ENCODE assay signal across 10 mouse cellular contexts in genomic region chr17:57070272-57070671, GRCm38 (mm10). TPM values are rescaled to one million over a fixed set of nuclear protein-coding genes. Genes with fewer than 3 reads are reported as not detected.
A peak's percentile ranks its signal among the peaks of the same experiment; 100 is the strongest.
DNase-seq lines count a peak whose midpoint lies in the region; ATAC-seq and TF ChIP-seq lines count a peak whose summit lies in the region.
"Had no signal": no experiment of that assay in that cellular context is flagged by ENCODE, and none has a peak within 500 bp of the region (broad histone marks: within the 10 kb centered on the region; RNA-seq: fewer than 3 reads in every experiment).

No protein-coding gene starts in this region.

- H3K4me3 ChIP-seq in lung, postnatal 0 days (ENCODE audit: low read depth, low read length) = no peak overlapping the region
- peak overlapping the region; percentile 20; the same call in 1 of the 2 replicates for H3K4me3 ChIP-seq in hindbrain, embryonic 12.5 days
- peak overlapping the region; percentile 13 for H3K4me3 ChIP-seq in midbrain, embryonic 15.5 days

- 11% methylated on average over 9 of the region's 9 CpGs for WGBS in lung, postnatal 0 days
- 14% methylated on average over 9 of the region's 9 CpGs for whole genome bisulfite sequencing in hindbrain, embryonic 12.5 days
- 17% methylated on average over 9 of the region's 9 CpGs for WGBS in midbrain, embryonic 15.5 days

- no peak for TF ChIP-seq EP300 in lung, postnatal 0 days (IDR thresholded peaks at IDR 0.05)

- peak; percentile 19 for ATAC-seq in lung, postnatal 0 days
- 0 out of 2 replicates have a peak, but pooled peaks have one; percentile 49 for ATAC-seq in hindbrain, embryonic 12.5 days (ENCODE audit: low FRiP score)
- no peak for ATAC-seq in midbrain, embryonic 15.5 days (replicated peaks)
- ATAC-seq: activated CD4-positive, CD25-positive, alpha-beta regulatory T cell, adult 4 months had no signal

- TF ChIP-seq CTCF in lung, postnatal 0 days (IDR thresholded peaks at IDR 0.05) = no peak

- H3K27ac ChIP-seq in lung, postnatal 0 days (ENCODE audit: low read length) = no peak overlapping the region
- no peak overlapping the region for H3K27ac ChIP-seq in hindbrain, embryonic 12.5 days
- H3K27ac ChIP-seq in midbrain, embryonic 15.5 days = no peak overlapping the region
- H3K27ac ChIP-seq: macrophage had no signal

- no peaks in the 10 kb centered on the region for H3K36me3 ChIP-seq in lung, postnatal 0 days (ENCODE audit: insufficient read depth, low read length)
- H3K36me3 ChIP-seq in hindbrain, embryonic 12.5 days = no peaks in the 10 kb centered on the region
- no peaks in the 10 kb centered on the region for H3K36me3 ChIP-seq in midbrain, embryonic 15.5 days (replicated peaks)

- H3K9ac ChIP-seq in lung, postnatal 0 days (replicated peaks; ENCODE audit: low read depth) = no peak overlapping the region
- peak overlapping the region; percentile 32 for H3K9ac ChIP-seq in hindbrain, embryonic 12.5 days
- no peak overlapping the region for H3K9ac ChIP-seq in midbrain, embryonic 15.5 days

- H3K9me3 ChIP-seq in lung, postnatal 0 days (ENCODE audit: low read length) = no peaks in the 10 kb centered on the region
- H3K9me3 ChIP-seq in hindbrain, embryonic 12.5 days (replicated peaks) = no peaks in the 10 kb centered on the region
- no peaks in the 10 kb centered on the region for H3K9me3 ChIP-seq in midbrain, embryonic 15.5 days

- no peaks in the 10 kb centered on the region for H3K27me3 ChIP-seq in lung, postnatal 0 days (replicated peaks; ENCODE audit: insufficient read depth, low read length)
- H3K27me3 ChIP-seq in hindbrain, embryonic 12.5 days = peaks cover 6% of the 10 kb centered on the region
- H3K27me3 ChIP-seq in midbrain, embryonic 15.5 days (replicated peaks) = 0 out of 2 replicates have a peak, but pooled peaks cover under 1% of the 10 kb centered on the region

- no peaks in the 10 kb centered on the region for H3K4me1 ChIP-seq in lung, postnatal 0 days (ENCODE audit: insufficient read depth, low read depth, low read length)
- peaks cover 12% of the 10 kb centered on the region for H3K4me1 ChIP-seq in hindbrain, embryonic 12.5 days
- no peaks in the 10 kb centered on the region for H3K4me1 ChIP-seq in midbrain, embryonic 15.5 days

- no peak overlapping the region for H3K4me2 ChIP-seq in lung, postnatal 0 days (replicated peaks; ENCODE audit: low read depth, low read length)
- peak overlapping the region; percentile 38 for H3K4me2 ChIP-seq in hindbrain, embryonic 12.5 days (replicated peaks)
- peak overlapping the region; percentile 33 for H3K4me2 ChIP-seq in midbrain, embryonic 15.5 days

- DNase-seq in lung, postnatal 0 days (ENCODE audit: low spot score) = no peak
- DNase-seq in lung, postnatal 36 days = no peak
- DNase-seq in right cerebral cortex, postnatal 25 days = no peak
- DNase-seq in cerebellum, adult 11-12 months = no peak
- no peak for DNase-seq in testis, postnatal 14 days (ENCODE audit: low spot score)

RNA-seq across cellular contexts. Expression of gene Dennd1c, which starts 8.0 kb away (rescaled TPM):
- polyA plus RNA-seq in lung, postnatal 0 days (2015; fragmentation: Nextera tagmentation; extraction: Ambion mirVana) = 5.7 and 6.0 TPM in 2 replicates
- 3.2 and 3.7 TPM in 2 replicates for polyA plus RNA-seq in hindbrain, embryonic 12.5 days (2016; fragmentation: Nextera tagmentation; extraction: Ambion mirVana)
- 5.8 TPM in 2 replicates for polyA plus RNA-seq in midbrain, embryonic 15.5 days (2015; fragmentation: Nextera tagmentation; extraction: Ambion mirVana)

RNA-seq across cellular contexts. Expression of gene Slc25a23, which starts 10.6 kb away (rescaled TPM):
- polyA plus RNA-seq in lung, postnatal 0 days (2015; fragmentation: Nextera tagmentation; extraction: Ambion mirVana) = 5.8 and 5.9 TPM in 2 replicates
- polyA plus RNA-seq in hindbrain, embryonic 12.5 days (2016; fragmentation: Nextera tagmentation; extraction: Ambion mirVana) = 18.7 and 22.5 TPM in 2 replicates
- polyA plus RNA-seq in midbrain, embryonic 15.5 days (2015; fragmentation: Nextera tagmentation; extraction: Ambion mirVana) = 42.5 TPM in 2 replicates

RNA-seq across cellular contexts. Expression of gene Crb3, which starts 11.4 kb away (rescaled TPM):
- 119 and 120 TPM in 2 replicates for polyA plus RNA-seq in lung, postnatal 0 days (2015; fragmentation: Nextera tagmentation; extraction: Ambion mirVana)
- polyA plus RNA-seq in hindbrain, embryonic 12.5 days (2016; fragmentation: Nextera tagmentation; extraction: Ambion mirVana) = 2.7 and 3.8 TPM in 2 replicates
- polyA plus RNA-seq in midbrain, embryonic 15.5 days (2015; fragmentation: Nextera tagmentation; extraction: Ambion mirVana) = 1.5 and 2.0 TPM in 2 replicates
- polyA plus RNA-seq: macrophage had no signal

RNA-seq across cellular contexts. Expression of gene Tubb4a, which starts 17.3 kb away (rescaled TPM):
- 7.1 and 7.5 TPM in 2 replicates for polyA plus RNA-seq in lung, postnatal 0 days (2015; fragmentation: Nextera tagmentation; extraction: Ambion mirVana)
- polyA plus RNA-seq in hindbrain, embryonic 12.5 days (2016; fragmentation: Nextera tagmentation; extraction: Ambion mirVana) = 197 and 227 TPM in 2 replicates
- polyA plus RNA-seq in midbrain, embryonic 15.5 days (2015; fragmentation: Nextera tagmentation; extraction: Ambion mirVana) = 388 and 395 TPM in 2 replicates

RNA-seq across cellular contexts. Expression of gene Slc25a41, which starts 28.8 kb away (rescaled TPM):
- not detected in 2 replicates for polyA plus RNA-seq in lung, postnatal 0 days (2015; fragmentation: Nextera tagmentation; extraction: Ambion mirVana)
- not detected in 2 replicates for polyA plus RNA-seq in hindbrain, embryonic 12.5 days (2016; fragmentation: Nextera tagmentation; extraction: Ambion mirVana)
- polyA plus RNA-seq in midbrain, embryonic 15.5 days (2015; fragmentation: Nextera tagmentation; extraction: Ambion mirVana) = not detected in 2 replicates
- polyA plus RNA-seq: activated CD4-positive, CD25-positive, alpha-beta regulatory T cell, adult 4 months; heart, embryonic 14.5 days; macrophage had no signal

Comparison
In these comparisons a context has a peak if more than half of its experiments do, and no peak if none do; other contexts are left out.
1. RNA of gene Crb3, which starts 11.4 kb away (polyA plus RNA-seq): 119 to 120 TPM in lung, postnatal 0 days; 2.7 to 3.8 TPM in hindbrain, embryonic 12.5 days and 1.5 to 2.0 TPM in midbrain, embryonic 15.5 days; every median in the first group is over 10 times any median in the second.